Mouse (Mus musculus) ES-Bruce4 (cell line): ENCODE data around the gene Fam192a.

Experiments used
- CTCF ChIP-seq: IDR thresholded peaks from one replicate; pipeline ENCODE4 v1.8.1; 2011; ENCODE audit warnings: low read depth, low read length
- EP300 ChIP-seq: IDR thresholded peaks from 2 replicates; pipeline ENCODE4 v1.6.1; 2011; ENCODE audit warnings: low read depth, low read length; ENCODE audit not compliant: insufficient read depth

GRCm38 (mm10) chr8:94604030-94604429, 2.2 kb upstream of the Fam192a start:
- TF ChIP-seq CTCF (no peak), EP300 (no peak)
